Mouse (Mus musculus) left cerebral cortex, adult 9 months (tissue): ENCODE measurements around the gene Abcb9.

Source experiments
- DNase-seq, 2 experiments: peaks; one replicate each; pipeline ENCODE4 v3.0.0; 2022; ENCODE audit warnings: low spot score in 2 of 2

Gene Abcb9

GRCm38 (mm10) chr5:124093852-124094604 lies 1.6 kb downstream of the Abcb9 start:
- no peak for DNase-seq

GRCm38 (mm10) chr5:124093120-124093794 lies 2.3 kb downstream of the Abcb9 start:
- DNase-seq, result peak in 1 of 2 experiments; percentile 86

GRCm38 (mm10) chr5:124091951-124092406 lies 3.6 kb downstream of the Abcb9 start:
- no peak for DNase-seq

- DNase-seq, result no peak
Measured at GRCm38 (mm10) chr5:124089868-124090267, 5.7 kb downstream of the Abcb9 start.

GRCm38 (mm10) chr5:124086876-124087275 lies 8.7 kb downstream of the Abcb9 start:
- DNase-seq, result no peak

- peak; percentile 45 to 46 for DNase-seq
Measured at GRCm38 (mm10) chr5:124085513-124085912, 10.1 kb downstream of the Abcb9 start.

- peak; percentile 51 to 88 for DNase-seq
Measured at GRCm38 (mm10) chr5:124084588-124085173, 10.9 kb downstream of the Abcb9 start.

- no peak for DNase-seq
Measured at GRCm38 (mm10) chr5:124083850-124084587, 11.6 kb downstream of the Abcb9 start.

- no peak for DNase-seq
Measured at GRCm38 (mm10) chr5:124082941-124083688, 12.5 kb downstream of the Abcb9 start.

- no peak for DNase-seq
Measured at GRCm38 (mm10) chr5:124082447-124082846, 13.2 kb downstream of the Abcb9 start.

GRCm38 (mm10) chr5:124079880-124080279 lies 15.7 kb downstream of the Abcb9 start:
- no peak for DNase-seq

GRCm38 (mm10) chr5:124078794-124079416 lies 16.7 kb downstream of the Abcb9 start:
- DNase-seq, result peak; percentile 52 to 78

GRCm38 (mm10) chr5:124077856-124078460 lies 17.6 kb downstream of the Abcb9 start:
- DNase-seq, result no peak

- DNase-seq, result no peak
Measured at GRCm38 (mm10) chr5:124077241-124077640, 18.4 kb downstream of the Abcb9 start.

- DNase-seq, result no peak
Measured at GRCm38 (mm10) chr5:124076559-124076958, 19.0 kb downstream of the Abcb9 start.

GRCm38 (mm10) chr5:124075716-124076115 lies 19.9 kb downstream of the Abcb9 start:
- no peak for DNase-seq

- DNase-seq, result no peak
Measured at GRCm38 (mm10) chr5:124074845-124075307, 20.7 kb downstream of the Abcb9 start.

- DNase-seq, result no peak
Measured at GRCm38 (mm10) chr5:124073682-124074081, 21.9 kb downstream of the Abcb9 start.

GRCm38 (mm10) chr5:124069657-124070056 lies 25.9 kb downstream of the Abcb9 start:
- no peak for DNase-seq
